Mouse (Mus musculus) neural tube, embryonic 15.5 days (tissue): ENCODE results near the gene Pnmal1. TPM values are rescaled to one million over a fixed set of nuclear protein-coding genes. Genes with fewer than 3 reads are reported as not detected.

Experiments used
- ATAC-seq: fragments of 200-750 bp; cut with Nextera tagmentation; 2 replicates; pipeline ENCODE4 v1.8.0; 2017; ENCODE audit warnings: mild to moderate bottlenecking, moderate TSS enrichment, moderate library complexity; ENCODE audit not compliant: low FRiP score
- H3K27ac ChIP-seq: fragments of 300-500 bp; sonication (generic); replicated peaks from 2 replicates; pipeline ENCODE4 v1.5.1; 2015; ENCODE audit warnings: mild to moderate bottlenecking, inconsistent platforms
- H3K27me3 ChIP-seq: fragments of 300-500 bp; sonication (generic); replicated peaks from 2 replicates; pipeline ENCODE4 v1.6.1; 2015; ENCODE audit warnings: inconsistent platforms
- H3K36me3 ChIP-seq: fragments of 300-500 bp; sonication (generic); 2 replicates; pipeline ENCODE4 v1.6.1; 2015; ENCODE audit warnings: inconsistent platforms
- H3K4me1 ChIP-seq: fragments of 300-500 bp; sonication (generic); 2 replicates; pipeline ENCODE4 v1.6.1; 2015; ENCODE audit warnings: inconsistent platforms
- H3K4me2 ChIP-seq: fragments of 300-500 bp; sonication (generic); 2 replicates; pipeline ENCODE4 v1.6.1; 2015; ENCODE audit warnings: inconsistent platforms, mild to moderate bottlenecking, moderate library complexity
- H3K4me3 ChIP-seq: fragments of 300-500 bp; sonication (generic); replicated peaks from 2 replicates; pipeline ENCODE4 v1.5.1; 2015; ENCODE audit warnings: mild to moderate bottlenecking, inconsistent platforms
- H3K9ac ChIP-seq: fragments of 300-500 bp; sonication (generic); replicated peaks from 2 replicates; pipeline ENCODE4 v1.6.1; 2015; ENCODE audit warnings: mild to moderate bottlenecking, inconsistent platforms
- H3K9me3 ChIP-seq: fragments of 300-500 bp; sonication (generic); replicated peaks from 2 replicates; pipeline ENCODE4 v1.6.1; 2016; ENCODE audit warnings: inconsistent platforms
- WGBS: fragments of 180-500 bp; shearing (Covaris S2); methylation state at CpG from one replicate; pipeline ENCODE4 v1.1.7; 2015; ENCODE audit warnings: mixed read lengths; 5-methylcytosine and 5-hydroxymethylcytosine counted together
- polyA plus RNA-seq: library from polyadenylated mRNA; unstranded; fragments of >200 nt; fragmentation: Nextera tagmentation; extraction: Ambion mirVana; gene quantifications from 2 replicates; pipeline ENCODE4 v1.2.1, GENCODE M21; 2015

The Pnmal1 gene
- polyA plus RNA-seq: 43.3 and 52.0 TPM in 2 replicates

- 6% methylated on average over 17 of the region's 17 CpGs for WGBS
- Histone ChIP-seq H3K4me2 (peak within 1 kb of the TSS; percentile 67), H3K27me3 (no peaks in the 10 kb centered on the region), H3K9ac (peak within 1 kb of the TSS; percentile 54), H3K4me1 (peaks cover 61% of the 10 kb centered on the region), H3K4me3 (peak within 1 kb of the TSS; percentile 43), H3K36me3 (no peaks in the 10 kb centered on the region; the same call in 1 of the 2 replicates), H3K9me3 (no peaks in the 10 kb centered on the region), H3K27ac (peak within 1 kb of the TSS; percentile 87)
- ATAC-seq: peak; percentile 94
These were observed at the start of gene Pnmal1 for GRCm38 (mm10) chr7:16959539-16960187. Gene Pnmal1, plus strand, starts transcription at chr7:16959679.

GRCm38 (mm10) chr7:16909909-16910308 is 49.6 kb upstream of the Pnmal1 start:
- no peaks in the 10 kb centered on the region for H3K9me3 ChIP-seq
- H3K9ac ChIP-seq: no peak overlapping the region

GRCm38 (mm10) chr7:16911904-16912303 is 47.6 kb upstream of the Pnmal1 start:
- ATAC-seq: no peak

More at GRCm38 (mm10) chr7:16909909-16910308, 49.6 kb upstream of the Pnmal1 start:
- Histone ChIP-seq H3K4me2 (no peak overlapping the region), H3K4me1 (peaks cover 14% of the 10 kb centered on the region; the same call in 1 of the 2 replicates), H3K36me3 (peaks cover 13% of the 10 kb centered on the region), H3K4me3 (no peak overlapping the region), H3K27ac (no peak overlapping the region), H3K27me3 (no peaks in the 10 kb centered on the region)
- no peak for ATAC-seq
- WGBS: 55% methylated on average over 10 of the region's 10 CpGs

GRCm38 (mm10) chr7:16912360-16912759 is 47.1 kb upstream of the Pnmal1 start:
- no peak overlapping the region for H3K4me2 ChIP-seq
- no peak for ATAC-seq
- no peak overlapping the region for H3K9ac ChIP-seq
- H3K4me3 ChIP-seq: no peak overlapping the region
- peaks cover 15% of the 10 kb centered on the region for H3K4me1 ChIP-seq
- H3K36me3 ChIP-seq: peaks cover 36% of the 10 kb centered on the region
- H3K27me3 ChIP-seq: no peaks in the 10 kb centered on the region
- no peaks in the 10 kb centered on the region for H3K9me3 ChIP-seq
- H3K27ac ChIP-seq: no peak overlapping the region
- WGBS: 51% methylated on average over 6 of the region's 6 CpGs

More at GRCm38 (mm10) chr7:16911904-16912303, 47.6 kb upstream of the Pnmal1 start:
- no peaks in the 10 kb centered on the region for H3K27me3 ChIP-seq
- 84% methylated on average over 3 of the region's 3 CpGs for WGBS
- no peaks in the 10 kb centered on the region for H3K9me3 ChIP-seq
- H3K4me2 ChIP-seq: no peak overlapping the region
- peaks cover 11% of the 10 kb centered on the region; the same call in 1 of the 2 replicates for H3K4me1 ChIP-seq
- peaks cover 31% of the 10 kb centered on the region for H3K36me3 ChIP-seq
- H3K9ac ChIP-seq: no peak overlapping the region
- H3K27ac ChIP-seq: no peak overlapping the region
- no peak overlapping the region for H3K4me3 ChIP-seq

GRCm38 (mm10) chr7:16913806-16914452 is 45.5 kb upstream of the Pnmal1 start:
- 35% methylated on average over 10 of the region's 10 CpGs for WGBS
- Histone ChIP-seq H3K4me1 (peaks cover 31% of the 10 kb centered on the region), H3K27me3 (no peaks in the 10 kb centered on the region)

GRCm38 (mm10) chr7:16914453-16915343 is 44.8 kb upstream of the Pnmal1 start:
- Histone ChIP-seq H3K9ac (no peak overlapping the region), H3K4me3 (no peak overlapping the region), H3K27ac (no peak overlapping the region), H3K9me3 (no peaks in the 10 kb centered on the region), H3K27me3 (no peaks in the 10 kb centered on the region), H3K36me3 (peaks cover 57% of the 10 kb centered on the region), H3K4me2 (no peak overlapping the region), H3K4me1 (peaks cover 39% of the 10 kb centered on the region)
- WGBS: 85% methylated on average over 18 of the region's 18 CpGs
- ATAC-seq: 0 out of 2 replicates have a peak, but pooled peaks have one; percentile 1

More at GRCm38 (mm10) chr7:16913806-16914452, 45.5 kb upstream of the Pnmal1 start:
- no peaks in the 10 kb centered on the region for H3K9me3 ChIP-seq
- H3K4me2 ChIP-seq: no peak overlapping the region
- peak; percentile 64 for ATAC-seq
- H3K36me3 ChIP-seq: peaks cover 52% of the 10 kb centered on the region
- H3K4me3 ChIP-seq: no peak overlapping the region
- no peak overlapping the region; the same call in 1 of the 2 replicates for H3K27ac ChIP-seq
- H3K9ac ChIP-seq: no peak overlapping the region

GRCm38 (mm10) chr7:16915461-16916340 is 43.8 kb upstream of the Pnmal1 start:
- no peak overlapping the region; the same call in 1 of the 2 replicates for H3K27ac ChIP-seq
- no peak for ATAC-seq
- H3K4me1 ChIP-seq: peaks cover 49% of the 10 kb centered on the region
- 93% methylated on average over 32 of the region's 32 CpGs for WGBS
- no peak overlapping the region for H3K9ac ChIP-seq
- H3K4me2 ChIP-seq: no peak overlapping the region
- H3K36me3 ChIP-seq: peaks cover 57% of the 10 kb centered on the region
- no peaks in the 10 kb centered on the region for H3K27me3 ChIP-seq
- no peaks in the 10 kb centered on the region for H3K9me3 ChIP-seq
- no peak overlapping the region for H3K4me3 ChIP-seq

- peaks cover 57% of the 10 kb centered on the region for H3K36me3 ChIP-seq
- peaks cover 58% of the 10 kb centered on the region for H3K4me1 ChIP-seq
- H3K4me2 ChIP-seq: no peak overlapping the region
- no peak overlapping the region for H3K9ac ChIP-seq
- H3K27me3 ChIP-seq: no peaks in the 10 kb centered on the region
- no peak overlapping the region for H3K27ac ChIP-seq
- WGBS: 84% methylated on average over 29 of the region's 30 CpGs
- no peaks in the 10 kb centered on the region for H3K9me3 ChIP-seq
- ATAC-seq: no peak
- no peak overlapping the region for H3K4me3 ChIP-seq
These were observed 42.9 kb upstream of the Pnmal1 start for GRCm38 (mm10) chr7:16916342-16917265.

GRCm38 (mm10) chr7:16917447-16917846 is 42.0 kb upstream of the Pnmal1 start:
- WGBS: 60% methylated on average over 11 of the region's 11 CpGs
- H3K9ac ChIP-seq: no peak overlapping the region
- ATAC-seq: no peak
- H3K4me1 ChIP-seq: peaks cover 62% of the 10 kb centered on the region
- H3K27me3 ChIP-seq: no peaks in the 10 kb centered on the region
- no peaks in the 10 kb centered on the region for H3K9me3 ChIP-seq
- H3K36me3 ChIP-seq: peaks cover 57% of the 10 kb centered on the region
- no peak overlapping the region; the same call in 1 of the 2 replicates for H3K27ac ChIP-seq
- no peak overlapping the region for H3K4me2 ChIP-seq
- no peak overlapping the region for H3K4me3 ChIP-seq

- no peak overlapping the region for H3K27ac ChIP-seq
- no peak overlapping the region; the same call in 1 of the 2 replicates for H3K9ac ChIP-seq
- no peaks in the 10 kb centered on the region for H3K27me3 ChIP-seq
- no peak for ATAC-seq
- no peak overlapping the region for H3K4me2 ChIP-seq
- no peaks in the 10 kb centered on the region for H3K9me3 ChIP-seq
- H3K36me3 ChIP-seq: peaks cover 57% of the 10 kb centered on the region
- no peak overlapping the region for H3K4me3 ChIP-seq
- H3K4me1 ChIP-seq: peaks cover 66% of the 10 kb centered on the region
- 55% methylated on average over 9 of the region's 9 CpGs for WGBS
These were observed 41.5 kb upstream of the Pnmal1 start for GRCm38 (mm10) chr7:16918014-16918413.
